Mouse (Mus musculus) lung, adult 2 months (tissue): ENCODE results near the gene Gm20696.

ENCODE experiments used
- CTCF ChIP-seq: fragments of 200-500 bp; IDR thresholded peaks from 2 replicates; pipeline ENCODE4 v1.5.1; 2011; ENCODE audit warnings: mild to moderate bottlenecking, low read length, control low read depth; ENCODE audit not compliant: insufficient read depth
- POLR2A ChIP-seq: fragments of 200-500 bp; IDR thresholded peaks from 2 replicates; pipeline ENCODE4 v1.6.1; 2011; ENCODE audit warnings: low read depth, mild to moderate bottlenecking, control low read depth, low read length, borderline replicate concordance; ENCODE audit errors: extremely low read depth

DNA sequence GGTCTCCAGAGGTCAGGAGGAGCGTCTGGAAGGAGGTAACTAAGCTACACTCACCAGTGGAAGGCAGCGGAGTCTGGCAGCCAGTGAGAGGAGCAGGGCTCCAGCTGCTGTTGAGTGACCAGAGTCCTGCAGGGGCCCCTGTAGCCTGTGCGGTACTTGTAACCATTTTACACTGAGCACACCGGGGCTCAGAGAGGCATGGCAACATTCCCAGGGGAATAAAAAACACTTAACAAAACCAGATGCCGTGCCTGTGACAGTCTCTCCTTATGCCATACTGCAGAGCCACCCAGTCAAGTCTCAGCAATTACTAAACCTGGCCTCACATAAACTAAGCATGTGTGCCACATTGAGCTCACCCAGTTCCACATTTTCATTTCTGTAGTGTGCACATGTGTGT lies 12.3 kb downstream of the Gm20696 start:
- TF ChIP-seq CTCF (no peak), POLR2A (no peak)
